ENCODE assay signal across 9 mouse cellular contexts in genomic region chr10:92333042-92333774, GRCm38 (mm10).
A peak's percentile ranks its signal among the peaks of the same experiment; 100 is the strongest.
DNase-seq lines count a peak whose midpoint lies in the region; ATAC-seq and TF ChIP-seq lines count a peak whose summit lies in the region.
"Had no signal": no experiment of that assay in that cellular context is flagged by ENCODE, and none has a peak within 500 bp of the region (broad histone marks: within the 10 kb centered on the region; RNA-seq: fewer than 3 reads in every experiment).

No protein-coding gene starts in this region.

- no peak overlapping the region for H3K9ac ChIP-seq in forebrain, embryonic 12.5 days
- H3K9ac ChIP-seq in neural tube, embryonic 14.5 days (replicated peaks; ENCODE audit: low read depth, low read length): no peak overlapping the region

- no peak for TF ChIP-seq CTCF in layer of hippocampus, adult 2 months (conservative IDR thresholded peaks at IDR 0.05)

- peak overlapping the region; percentile 2 for H3K4me2 ChIP-seq in forebrain, embryonic 12.5 days
- no peak overlapping the region for H3K4me2 ChIP-seq in neural tube, embryonic 14.5 days (ENCODE audit: low read depth, low read length)

- H3K27me3 ChIP-seq in forebrain, embryonic 12.5 days: 0 out of 2 replicates have a peak, but pooled peaks cover 2% of the 10 kb centered on the region
- H3K27me3 ChIP-seq in neural tube, embryonic 14.5 days (ENCODE audit: control insufficient read depth, insufficient read depth, low read length): no peaks in the 10 kb centered on the region

- no peaks in the 10 kb centered on the region for H3K36me3 ChIP-seq in forebrain, embryonic 12.5 days (replicated peaks)
- H3K36me3 ChIP-seq in neural tube, embryonic 14.5 days (ENCODE audit: control insufficient read depth, insufficient read depth, low read length): no peaks in the 10 kb centered on the region

- peak in 1 of 2 experiments; percentile 46 for DNase-seq in layer of hippocampus, adult 2 months (ENCODE audit: low spot score in 2 of 2)
- no peak for DNase-seq in layer of hippocampus, adult 9-10 months (ENCODE audit: low spot score)
- peak; percentile 34 for DNase-seq in layer of hippocampus, adult 9-11 months
- DNase-seq in heart, adult 11 months: no peak
- DNase-seq in adrenal gland, adult (ENCODE audit: inconsistent age in 2 of 2, low spot score in 1 of 2): no peak
- DNase-seq in spleen, postnatal 14 days (ENCODE audit: low spot score in 2 of 2): no peak

- H3K27ac ChIP-seq in layer of hippocampus, adult 2 months: peak overlapping the region; percentile 62
- H3K27ac ChIP-seq in forebrain, embryonic 12.5 days: peak overlapping the region; percentile 89
- H3K27ac ChIP-seq in neural tube, embryonic 14.5 days (ENCODE audit: low read depth, low read length): peak overlapping the region; percentile 18; the same call in 1 of the 2 replicates

- WGBS in forebrain, embryonic 12.5 days: 3% methylated on average over 3 of the region's 3 CpGs
- WGBS in neural tube, embryonic 14.5 days: 4% methylated on average over 3 of the region's 3 CpGs

- peaks cover 26% of the 10 kb centered on the region for H3K4me1 ChIP-seq in forebrain, embryonic 12.5 days
- 0 out of 2 replicates have a peak, but pooled peaks cover 3% of the 10 kb centered on the region for H3K4me1 ChIP-seq in neural tube, embryonic 14.5 days (ENCODE audit: control insufficient read depth, insufficient read depth, low read length)

- no peaks in the 10 kb centered on the region for H3K9me3 ChIP-seq in forebrain, embryonic 12.5 days
- H3K9me3 ChIP-seq in neural tube, embryonic 14.5 days (ENCODE audit: control insufficient read depth, low read length): no peaks in the 10 kb centered on the region

- no peak overlapping the region for H3K4me3 ChIP-seq in layer of hippocampus, adult 2 months
- H3K4me3 ChIP-seq in forebrain, embryonic 12.5 days (replicated peaks): no peak overlapping the region
- H3K4me3 ChIP-seq in neural tube, embryonic 14.5 days (ENCODE audit: low read depth, low read length): no peak overlapping the region

- peak; percentile 93 for ATAC-seq in forebrain, embryonic 12.5 days (ENCODE audit: low FRiP score)
- peak; percentile 87 for ATAC-seq in neural tube, embryonic 14.5 days (ENCODE audit: low read depth)
- ATAC-seq: inflammation-experienced regulatory T-cells, adult 6 months had no signal

Comparison
In these comparisons a context has a peak if more than half of its experiments do, and no peak if none do; other contexts are left out.
1. H3K27ac ChIP-seq: peak in every context shown above with its lines; median percentile 89 in forebrain, embryonic 12.5 days; 62 in layer of hippocampus, adult 2 months; 18 in neural tube, embryonic 14.5 days.